Mouse (Mus musculus) C2C12 (cell line): ENCODE results near the gene Cdkl4. TPM values are rescaled to one million over a fixed set of nuclear protein-coding genes. Genes with fewer than 3 reads are reported as not detected.

ENCODE experiments used
- H3K27me3 ChIP-seq: one replicate; pipeline ENCODE4 v1.6.1; 2011; ENCODE audit not compliant: control insufficient read depth, insufficient read depth, insufficient read length
- H3K36me3 ChIP-seq: one replicate; pipeline ENCODE4 v1.6.1; 2011; ENCODE audit not compliant: control insufficient read depth, insufficient read depth
- H3K4me3 ChIP-seq: one replicate; pipeline ENCODE4 v1.5.1; 2011; ENCODE audit warnings: mild to moderate bottlenecking, control low read depth; ENCODE audit not compliant: poor library complexity, insufficient read depth, severe bottlenecking
- H3K79me2 ChIP-seq: one replicate; pipeline ENCODE4 v1.6.1; 2011; ENCODE audit not compliant: control insufficient read depth, insufficient read depth
- H3K79me3 ChIP-seq: one replicate; pipeline ENCODE4 v1.6.1; 2011; ENCODE audit warnings: low read depth, control low read depth
- H3ac ChIP-seq: one replicate; pipeline ENCODE3; 2011; ENCODE audit warnings: low read depth; ENCODE audit not compliant: control insufficient read depth, insufficient read length
- CEBPB ChIP-seq: IDR thresholded peaks from one replicate; pipeline ENCODE4 v1.6.1; 2011; ENCODE audit warnings: low read depth, mild to moderate bottlenecking, control low read depth, moderate library complexity
- CTCF ChIP-seq: IDR thresholded peaks from one replicate; pipeline ENCODE4 v1.5.1; 2011; ENCODE audit not compliant: control insufficient read depth, insufficient read depth, insufficient read length
- FOSL1 ChIP-seq: IDR thresholded peaks from one replicate; pipeline ENCODE4 v1.8.0; 2011; ENCODE audit warnings: mild to moderate bottlenecking, low read length; ENCODE audit not compliant: poor library complexity, insufficient read depth, severe bottlenecking
- MAX ChIP-seq: IDR thresholded peaks from one replicate; pipeline ENCODE4 v1.6.1; 2011; ENCODE audit warnings: mild to moderate bottlenecking, control low read depth
- MYOD1 ChIP-seq: IDR thresholded peaks from one replicate; pipeline ENCODE4 v1.6.1; 2011; ENCODE audit warnings: low read depth; ENCODE audit not compliant: control insufficient read depth, insufficient read length
- MYOG ChIP-seq: IDR thresholded peaks from one replicate; pipeline ENCODE4 v1.6.1; 2011; ENCODE audit not compliant: control insufficient read depth, insufficient read length; ENCODE audit errors: extremely low read depth
- USF1 ChIP-seq: IDR thresholded peaks from one replicate; pipeline ENCODE4 v1.6.1; 2011; ENCODE audit warnings: low read depth, mild to moderate bottlenecking, control low read depth, moderate library complexity
- polyA plus RNA-seq: library from polyadenylated mRNA; unstranded; fragments of >200 nt; fragmentation: generic; extraction: Trizol; gene quantifications from one replicate; pipeline ENCODE4 v1.2.1, GENCODE M21; 2012; ENCODE audit warnings: missing spikeins

The Cdkl4 gene
- polyA plus RNA-seq, 1 experiment: not detected

GRCm38 (mm10) chr17:80515956-80516355, 61.7 kb downstream of the Cdkl4 start:
- H3K36me3 ChIP-seq: no peaks in the 10 kb centered on the region
- TF ChIP-seq MYOG (no peak), FOSL1 (no peak), USF1 (no peak)
- no peaks in the 10 kb centered on the region for H3K79me2 ChIP-seq
- no peaks in the 10 kb centered on the region for H3K27me3 ChIP-seq
- H3K4me3 ChIP-seq: no peak overlapping the region
- H3ac ChIP-seq: no peak overlapping the region
- H3K79me3 ChIP-seq: no peaks in the 10 kb centered on the region

GRCm38 (mm10) chr17:80515513-80515912, 62.1 kb downstream of the Cdkl4 start:
- TF ChIP-seq MAX (no peak), MYOD1 (no peak), CTCF (no peak), USF1 (no peak), FOSL1 (no peak), MYOG (no peak), CEBPB (no peak)
- Histone ChIP-seq H3K79me3 (no peaks in the 10 kb centered on the region), H3K4me3 (no peak overlapping the region), H3K79me2 (no peaks in the 10 kb centered on the region), H3ac (no peak overlapping the region), H3K36me3 (no peaks in the 10 kb centered on the region), H3K27me3 (no peaks in the 10 kb centered on the region)

GRCm38 (mm10) chr17:80513766-80514165, 63.8 kb downstream of the Cdkl4 start:
- Histone ChIP-seq H3K79me2 (no peaks in the 10 kb centered on the region), H3K4me3 (no peak overlapping the region), H3ac (no peak overlapping the region), H3K79me3 (no peaks in the 10 kb centered on the region), H3K36me3 (no peaks in the 10 kb centered on the region), H3K27me3 (no peaks in the 10 kb centered on the region)
- no peak for TF ChIP-seq USF1
- TF ChIP-seq MAX: no peak

DNA sequence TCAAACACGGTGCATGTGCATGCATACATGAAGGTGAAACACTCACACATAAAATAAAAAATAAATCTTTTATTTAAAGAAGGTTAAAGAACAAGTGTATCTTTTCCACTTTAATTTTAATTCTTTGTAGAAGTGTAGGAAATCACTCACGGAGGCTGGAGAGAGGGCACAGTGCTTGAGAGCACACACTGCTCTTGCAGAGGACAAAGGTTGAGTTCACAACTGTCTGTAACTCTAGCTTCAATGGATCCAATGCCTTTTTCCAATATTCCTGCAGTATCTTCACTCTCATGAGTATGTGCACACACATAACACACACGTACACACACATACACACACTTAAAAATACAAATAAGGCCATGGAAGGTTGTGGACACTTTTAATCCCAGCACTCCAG, 67.2 kb downstream of the Cdkl4 start:
- no peaks in the 10 kb centered on the region for H3K36me3 ChIP-seq
- no peak overlapping the region for H3ac ChIP-seq
- no peaks in the 10 kb centered on the region for H3K27me3 ChIP-seq
- TF ChIP-seq MYOD1 (no peak), USF1 (no peak)
- H3K79me3 ChIP-seq: no peaks in the 10 kb centered on the region
- no peaks in the 10 kb centered on the region for H3K79me2 ChIP-seq
- no peak overlapping the region for H3K4me3 ChIP-seq

DNA sequence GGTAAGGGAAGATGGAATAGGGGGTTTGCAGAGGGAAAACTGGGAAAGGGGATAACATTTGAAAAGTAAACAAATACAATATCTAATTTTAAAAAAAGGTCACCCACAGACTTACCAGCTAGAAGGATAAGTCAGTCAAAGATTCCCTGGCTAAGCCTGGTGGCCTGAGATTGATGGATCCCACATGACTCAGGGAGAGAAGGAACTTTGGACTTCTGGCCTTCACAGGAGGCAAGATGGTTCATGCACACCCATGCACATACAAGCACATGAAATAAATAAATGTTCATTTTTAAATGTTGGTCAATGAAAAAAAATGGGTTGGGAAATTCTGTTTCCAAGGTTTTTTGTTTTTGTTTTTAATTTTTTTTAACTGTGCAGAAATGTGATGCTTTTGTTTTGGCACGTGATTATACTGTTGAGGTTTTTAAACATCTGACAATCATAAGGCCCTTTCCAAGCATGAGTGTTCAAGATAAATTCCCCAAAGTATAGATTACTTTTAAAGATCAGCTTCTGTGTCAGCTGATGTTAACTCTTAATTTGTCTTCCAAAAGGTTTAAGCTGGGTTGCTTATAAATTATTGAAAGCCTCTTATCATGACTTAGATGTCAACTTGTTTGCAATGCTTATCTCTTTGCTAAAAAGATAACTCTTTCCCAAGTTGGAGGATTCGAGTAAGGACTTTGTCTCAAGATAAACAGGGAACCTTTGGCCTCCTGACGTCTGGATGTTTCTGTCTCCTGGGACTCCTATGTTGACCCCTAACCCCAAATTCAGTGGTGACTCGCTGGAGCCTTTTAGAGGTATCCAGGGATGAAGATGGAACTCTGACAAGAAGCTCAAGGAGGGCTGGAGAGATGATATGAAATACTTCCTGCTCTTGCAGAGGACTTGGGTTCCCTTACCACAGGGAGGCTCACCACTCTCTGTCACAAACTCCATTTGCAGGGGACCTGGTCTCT, 67.8 kb downstream of the Cdkl4 start:
- no peak overlapping the region for H3K4me3 ChIP-seq
- no peaks in the 10 kb centered on the region for H3K79me2 ChIP-seq
- no peak overlapping the region for H3ac ChIP-seq
- H3K79me3 ChIP-seq: no peaks in the 10 kb centered on the region
- H3K36me3 ChIP-seq: no peaks in the 10 kb centered on the region
- TF ChIP-seq FOSL1: no peak
- TF ChIP-seq CTCF: no peak
- TF ChIP-seq CEBPB: no peak
- TF ChIP-seq MYOG: no peak
- TF ChIP-seq MAX: no peak
- TF ChIP-seq MYOD1: no peak
- TF ChIP-seq USF1: no peak
- H3K27me3 ChIP-seq: no peaks in the 10 kb centered on the region

DNA sequence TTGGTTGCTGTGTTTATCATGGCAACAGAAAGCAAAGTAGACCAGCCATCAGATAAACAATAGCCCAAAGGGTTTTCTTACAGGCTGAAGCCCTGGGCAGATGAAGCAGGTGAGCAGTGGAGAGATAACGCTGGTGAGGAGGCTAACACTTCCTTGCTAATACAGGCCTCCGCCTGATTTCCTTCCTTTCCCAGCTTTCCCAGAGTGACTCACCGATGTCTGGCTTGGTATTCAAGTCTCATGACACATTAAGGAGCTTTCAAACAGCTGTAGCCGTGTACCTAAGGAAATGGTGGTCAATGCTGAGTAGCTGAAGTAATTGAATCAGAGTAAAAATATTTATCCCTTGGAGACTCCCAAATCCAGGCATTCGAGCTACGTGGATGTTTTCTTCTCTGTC, 71.8 kb downstream of the Cdkl4 start:
- H3K79me3 ChIP-seq: no peaks in the 10 kb centered on the region
- H3K27me3 ChIP-seq: no peaks in the 10 kb centered on the region
- H3K79me2 ChIP-seq: no peaks in the 10 kb centered on the region
- H3ac ChIP-seq: no peak overlapping the region
- no peak overlapping the region for H3K4me3 ChIP-seq
- TF ChIP-seq MYOD1 (peak; percentile 80), USF1 (no peak), FOSL1 (peak; percentile 36), CEBPB (no peak), MAX (no peak)
- H3K36me3 ChIP-seq: no peaks in the 10 kb centered on the region
